Mouse (Mus musculus): ENCODE measurements around the gene Cyp21a1.

DNA sequence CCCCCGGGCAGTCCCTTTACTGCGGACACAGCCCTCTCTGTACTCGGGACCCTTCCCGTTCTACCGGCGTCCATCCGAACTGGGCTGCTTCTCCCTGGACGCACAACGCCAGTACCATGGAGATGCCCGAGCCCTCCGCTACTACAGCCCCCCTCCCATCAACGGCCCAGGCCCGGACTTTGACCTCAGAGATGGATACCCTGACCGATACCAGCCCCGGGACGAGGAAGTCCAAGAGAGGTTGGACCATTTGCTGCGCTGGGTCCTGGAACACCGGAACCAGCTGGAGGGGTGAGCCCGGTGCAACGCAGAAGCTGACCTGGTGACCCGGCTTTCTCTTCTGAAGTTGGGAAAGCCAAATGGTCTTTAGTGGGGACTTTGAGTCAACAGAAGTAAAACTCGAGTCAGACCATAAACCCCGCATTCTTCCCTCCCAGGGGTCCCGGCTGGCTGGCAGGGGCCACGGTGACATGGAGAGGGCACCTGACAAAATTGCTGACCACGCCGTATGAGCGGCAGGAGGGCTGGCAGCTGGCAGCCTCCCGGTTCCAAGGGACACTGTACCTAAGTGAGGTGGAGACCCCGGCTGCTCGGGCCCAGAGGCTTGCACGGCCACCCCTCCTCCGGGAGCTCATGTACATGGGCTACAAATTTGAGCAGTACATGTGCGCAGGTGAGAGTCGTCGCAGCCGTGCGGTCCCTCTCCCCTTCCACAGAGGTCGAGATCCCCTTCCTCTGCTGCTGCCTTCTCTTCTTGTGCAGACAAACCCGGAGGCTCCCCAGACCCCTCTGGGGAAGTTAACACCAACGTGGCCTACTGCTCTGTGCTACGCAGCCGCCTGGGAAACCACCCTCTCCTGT, 33.3 kb upstream of the Cyp21a1 start:
- TF ChIP-seq CTCF (IDR thresholded peaks at IDR 0.05; ENCODE audit: low read depth) (no peak), EP300 (IDR thresholded peaks at IDR 0.05; ENCODE audit: low read depth) (no peak)

Data from liver, embryonic 14.5 days (tissue).